Mouse (Mus musculus) activated CD4-positive, CD25-positive, alpha-beta regulatory T cell, adult 4 months (primary cell): ENCODE data around the gene Ttc21a. TPM values are rescaled to one million over a fixed set of nuclear protein-coding genes. Genes with fewer than 3 reads are reported as not detected.

Source experiments
- ATAC-seq: one replicate; pipeline ENCODE4 v1.8.0; 2017
- polyA plus RNA-seq, 2 experiments: library from polyadenylated mRNA; unstranded; fragments of 100-300 nt; shearing (Covaris generic); gene quantifications; one replicate each; pipeline ENCODE4 v1.2.1; 2017

Gene Ttc21a
- not detected for polyA plus RNA-seq

GRCm38 (mm10) chr9:119937005-119937773 lies at the start of gene Ttc21a, which contains the start of gene Gorasp1:
Ttc21a (plus strand) TSS chr9:119937606.
Gorasp1 (minus strand) TSS chr9:119937565.
- ATAC-seq, result peak; percentile 93

DNA sequence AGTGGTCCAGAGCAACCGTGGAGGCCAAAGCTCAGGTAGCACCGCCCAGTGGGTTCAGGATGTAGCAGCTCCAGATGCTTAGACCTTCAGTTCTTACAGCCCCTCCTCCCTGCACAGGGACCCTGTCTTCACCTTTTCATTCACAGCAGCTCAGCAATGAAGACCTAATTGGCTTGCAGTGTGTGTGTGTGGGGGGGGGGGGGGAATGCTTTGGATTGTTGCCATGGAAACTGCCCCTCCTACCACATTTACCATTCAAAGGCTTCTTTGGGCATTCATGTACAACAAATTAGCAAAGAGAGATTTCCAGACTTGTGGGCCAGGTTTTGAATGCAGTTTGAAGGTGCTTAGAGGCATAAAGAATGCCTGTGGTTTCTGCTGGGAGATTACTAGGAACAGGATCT lies 48.6 kb upstream of the Ttc21a start:
- no peak for ATAC-seq

- no peak for ATAC-seq
These were observed 48.0 kb upstream of the Ttc21a start for GRCm38 (mm10) chr9:119889446-119889845.

DNA sequence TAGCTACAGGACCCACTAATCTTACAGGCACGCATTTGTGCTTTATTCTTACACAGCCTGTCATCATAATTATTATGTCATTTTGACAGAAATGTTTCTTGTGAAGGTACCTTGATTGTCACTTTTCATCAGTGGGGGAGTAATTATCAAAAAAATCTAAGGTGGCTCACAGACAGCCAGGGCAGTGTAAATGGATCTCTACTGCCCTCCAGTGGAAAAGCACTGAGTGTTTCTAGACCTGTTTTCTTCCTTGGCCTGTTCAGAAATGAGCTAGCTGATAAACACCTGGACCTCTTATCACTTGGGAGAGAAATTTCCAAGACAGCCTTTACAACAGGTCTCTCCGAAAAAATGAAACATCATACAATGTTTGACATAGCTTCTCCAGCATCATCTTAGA lies 46.7 kb upstream of the Ttc21a start:
- no peak for ATAC-seq

GRCm38 (mm10) chr9:119893881-119894280 lies 43.5 kb upstream of the Ttc21a start:
- ATAC-seq, result no peak

DNA sequence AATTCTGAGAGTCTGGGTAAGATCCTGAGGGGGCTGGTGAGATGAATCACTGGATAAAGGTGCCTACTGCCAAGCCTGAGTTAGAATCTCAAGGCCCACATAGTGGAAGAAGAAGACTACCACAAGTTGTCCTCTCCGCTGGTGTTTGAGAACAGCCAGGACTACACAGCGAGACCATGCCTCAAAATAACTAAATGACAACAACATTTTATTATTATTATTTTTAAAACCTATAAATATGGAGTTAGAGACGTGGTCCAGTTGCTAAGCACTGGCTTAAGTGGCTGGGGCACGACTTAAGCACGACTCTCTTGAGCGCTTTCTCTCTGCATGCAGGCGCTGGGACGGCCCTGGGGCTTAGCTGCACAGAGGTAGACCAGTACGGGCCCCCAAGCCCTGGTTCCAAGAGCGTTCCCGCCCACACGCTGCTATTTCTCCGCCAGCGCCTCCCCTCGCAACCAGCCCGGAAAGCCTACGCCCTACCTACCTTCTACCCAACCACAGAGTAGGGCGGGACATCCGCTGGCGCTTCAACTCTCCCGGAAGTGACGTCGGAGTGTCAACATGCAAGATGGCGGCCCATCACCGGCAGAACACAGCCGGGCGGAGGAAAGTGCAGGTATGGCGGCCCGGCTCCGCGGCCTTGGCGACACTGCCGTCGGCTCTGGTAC lies 42.9 kb upstream of the Ttc21a start, which contains the start of gene Wdr48:
TSS of gene Wdr48 (plus strand) at position 540 of the 671 bp plus-strand sequence.
- ATAC-seq, result peak; percentile 95

GRCm38 (mm10) chr9:119895040-119895721 lies 42.2 kb upstream of the Ttc21a start:
- peak; percentile 50 for ATAC-seq

DNA sequence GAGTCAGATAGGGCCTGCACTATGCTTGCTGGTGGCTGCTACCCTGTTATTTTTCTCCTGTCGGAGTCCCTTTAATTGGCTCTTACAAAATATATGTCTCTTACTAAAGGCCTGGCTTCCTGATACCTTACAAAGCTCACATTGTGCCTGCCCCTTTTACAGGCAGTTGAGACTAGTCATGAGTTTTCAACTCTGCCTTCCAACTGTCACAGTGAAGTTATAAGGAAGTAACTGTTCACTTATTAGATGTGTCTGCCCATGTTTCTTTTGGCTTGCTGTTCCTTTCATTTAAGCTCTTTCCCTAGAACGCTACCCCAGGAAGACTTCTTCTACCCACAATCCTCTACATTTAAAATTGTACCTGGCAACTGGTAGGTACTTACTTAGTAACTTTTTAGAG lies 38.0 kb upstream of the Ttc21a start:
- ATAC-seq, result no peak

GRCm38 (mm10) chr9:119902410-119903151 lies 34.8 kb upstream of the Ttc21a start:
- ATAC-seq, result no peak

DNA sequence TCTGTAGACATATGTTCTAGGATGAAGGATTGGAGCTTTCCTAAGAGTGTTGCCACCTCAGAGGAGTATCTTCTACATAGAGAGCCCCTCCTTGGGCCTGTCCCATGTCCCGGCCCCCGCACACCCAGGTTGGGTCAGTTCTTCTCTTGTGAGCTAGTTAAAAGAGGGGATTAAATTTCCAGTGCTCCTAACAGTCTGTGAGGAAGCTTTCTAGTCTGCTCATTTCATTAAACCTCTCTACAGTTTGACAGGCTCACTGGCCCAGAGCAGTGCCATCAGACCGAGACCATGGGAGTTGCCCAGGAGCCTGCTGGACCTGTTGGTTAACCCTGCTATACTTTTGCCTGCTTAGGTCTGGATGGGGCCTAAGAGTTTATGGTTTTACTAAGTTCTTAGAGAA lies 28.7 kb upstream of the Ttc21a start:
- no peak for ATAC-seq

DNA sequence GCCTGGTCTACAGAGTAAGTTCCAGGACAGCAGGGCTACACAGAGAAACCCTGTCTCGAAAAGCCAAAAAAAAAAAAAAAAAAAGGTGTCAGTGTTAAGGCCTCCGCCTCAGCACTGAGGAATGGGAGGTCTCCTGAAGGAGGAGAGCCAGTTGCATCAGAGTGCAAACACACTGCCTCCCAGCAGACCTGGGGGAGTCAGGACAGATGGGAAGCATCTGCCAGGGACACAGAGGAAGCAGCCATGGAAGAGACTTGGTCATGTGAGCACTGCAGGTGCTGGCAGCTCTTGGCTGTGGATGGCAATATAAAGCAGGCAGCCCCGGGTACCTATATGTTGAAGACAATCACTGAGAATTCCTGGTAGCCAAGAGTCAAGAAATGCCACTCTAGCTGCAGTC lies 27.5 kb upstream of the Ttc21a start:
- no peak for ATAC-seq

- ATAC-seq, result no peak
These were observed 24.1 kb upstream of the Ttc21a start for GRCm38 (mm10) chr9:119913087-119913838.

DNA sequence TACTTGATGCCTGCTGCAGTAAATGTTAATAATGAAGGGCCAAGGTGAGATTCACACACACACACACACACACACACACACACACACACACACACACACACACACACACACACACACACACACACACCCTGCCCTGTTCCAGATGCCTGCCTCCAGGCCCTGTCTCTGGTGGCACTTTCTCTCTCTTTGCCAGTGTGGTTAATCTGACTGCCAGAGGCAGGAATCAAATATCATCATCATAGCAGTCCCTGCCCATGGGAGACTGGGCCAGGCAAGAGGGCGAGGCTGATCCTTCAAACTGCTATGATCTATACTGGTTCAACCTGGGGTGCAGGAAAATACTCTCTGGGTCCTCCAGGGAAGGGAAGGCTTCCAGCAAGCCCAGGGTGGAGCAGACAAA lies 17.5 kb upstream of the Ttc21a start:
- ATAC-seq, result no peak

GRCm38 (mm10) chr9:119923462-119923861 lies 13.9 kb upstream of the Ttc21a start:
- no peak for ATAC-seq

- no peak for ATAC-seq
These were observed 12.2 kb upstream of the Ttc21a start for GRCm38 (mm10) chr9:119925120-119925657.

- ATAC-seq, result no peak
These were observed 11.7 kb upstream of the Ttc21a start for GRCm38 (mm10) chr9:119925729-119926128.

DNA sequence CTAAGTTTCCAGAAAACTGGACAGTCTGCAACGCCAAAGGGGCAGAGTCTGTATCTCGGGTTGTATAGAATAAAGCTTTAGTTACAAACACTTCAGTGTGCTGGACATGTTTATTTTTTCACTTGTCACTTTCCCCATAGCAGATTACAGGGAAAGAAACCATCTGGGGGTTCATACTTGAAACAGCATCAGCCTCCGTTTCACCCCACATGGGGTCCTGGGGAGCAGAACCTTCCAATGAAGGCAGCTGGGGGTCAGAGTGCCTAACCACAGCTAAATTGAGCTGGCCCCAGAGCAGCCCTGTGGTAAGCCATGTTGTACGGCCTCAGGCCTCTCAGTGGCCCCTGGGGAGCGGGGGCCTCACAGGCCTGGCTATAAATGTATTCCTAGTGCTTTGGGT lies 10.9 kb upstream of the Ttc21a start:
- no peak for ATAC-seq

DNA sequence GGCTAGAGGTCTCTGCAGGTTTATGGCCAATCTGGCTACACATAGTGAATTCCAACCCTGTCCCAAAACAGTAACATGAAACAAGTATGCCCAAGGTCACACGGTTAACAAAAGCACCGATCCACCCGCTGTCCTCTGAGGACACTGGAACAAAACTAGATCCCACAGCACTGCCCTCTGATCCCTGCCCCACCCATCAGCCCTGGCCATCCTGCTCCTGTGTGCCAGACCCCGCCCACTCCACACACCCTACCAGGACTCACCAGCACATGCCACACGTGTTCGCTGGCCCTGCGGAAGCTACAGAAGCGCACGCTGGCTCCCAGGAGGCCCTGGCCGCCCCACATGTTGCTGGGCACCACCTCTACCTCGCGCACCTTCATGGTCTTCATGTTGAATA lies 5.0 kb upstream of the Ttc21a start:
- ATAC-seq, result no peak

- ATAC-seq, result no peak
These were observed 3.7 kb upstream of the Ttc21a start for GRCm38 (mm10) chr9:119933675-119934074.

- ATAC-seq, result peak; percentile 80
These were observed 1.1 kb downstream of the Ttc21a start for GRCm38 (mm10) chr9:119938496-119938895.

GRCm38 (mm10) chr9:119939646-119940045 lies 2.2 kb downstream of the Ttc21a start:
- ATAC-seq, result no peak

GRCm38 (mm10) chr9:119941407-119941806 lies 4.0 kb downstream of the Ttc21a start:
- no peak for ATAC-seq
